Mouse (Mus musculus): Measurements from ENCODE around the gene Ap4e1. TPM values are rescaled to one million over a fixed set of nuclear protein-coding genes. Genes with fewer than 3 reads are reported as not detected.
"Not testable (repeated sequence)": the region's sequence is repeated elsewhere in the genome, so short reads cannot be mapped to it uniquely, and the experiment has no call there.

Gene Ap4e1
- polyA plus RNA-seq, 1 experiment from 2014 or later = 11.5 TPM

DNA sequence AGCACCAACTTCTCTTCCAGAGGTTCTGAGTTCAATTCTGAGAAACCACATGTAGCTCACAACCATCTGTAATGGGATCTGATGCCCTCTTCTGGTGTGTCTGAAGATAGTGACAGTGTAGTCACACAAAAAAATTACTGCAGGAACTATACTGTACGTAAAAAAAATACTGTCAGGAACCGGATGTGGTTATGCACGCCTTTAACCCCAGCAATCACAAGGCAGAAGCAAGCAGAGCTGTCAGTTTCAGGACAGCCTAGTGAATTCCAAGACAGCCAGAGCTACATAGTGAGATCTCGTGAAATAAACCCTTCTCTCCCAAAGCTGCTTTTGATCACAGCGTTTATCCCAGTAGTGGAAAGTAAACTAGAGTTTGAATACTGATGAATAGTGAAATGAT, 77.7 kb downstream of the Ap4e1 start:
- Histone ChIP-seq H3K9ac (replicated peaks; ENCODE audit: low read depth, low read length) (no peak overlapping the region), H3K4me2 (ENCODE audit: low read depth, low read length) (no peak overlapping the region), H3K36me3 (ENCODE audit: control insufficient read depth, insufficient read depth, low read length) (no peaks in the 10 kb centered on the region), H3K9me3 (ENCODE audit: control insufficient read depth, low read length) (no peaks in the 10 kb centered on the region), H3K27ac (ENCODE audit: low read depth, low read length) (no peak overlapping the region), H3K4me1 (ENCODE audit: control insufficient read depth, insufficient read depth, low read length) (no peaks in the 10 kb centered on the region), H3K4me3 (ENCODE audit: low read depth, low read length) (no peak overlapping the region), H3K27me3 (ENCODE audit: control insufficient read depth, insufficient read depth, low read length) (no peaks in the 10 kb centered on the region)
- no peak for ATAC-seq (ENCODE audit: low read depth)
- 93% methylated on average over 5 of the region's 5 CpGs for WGBS

DNA sequence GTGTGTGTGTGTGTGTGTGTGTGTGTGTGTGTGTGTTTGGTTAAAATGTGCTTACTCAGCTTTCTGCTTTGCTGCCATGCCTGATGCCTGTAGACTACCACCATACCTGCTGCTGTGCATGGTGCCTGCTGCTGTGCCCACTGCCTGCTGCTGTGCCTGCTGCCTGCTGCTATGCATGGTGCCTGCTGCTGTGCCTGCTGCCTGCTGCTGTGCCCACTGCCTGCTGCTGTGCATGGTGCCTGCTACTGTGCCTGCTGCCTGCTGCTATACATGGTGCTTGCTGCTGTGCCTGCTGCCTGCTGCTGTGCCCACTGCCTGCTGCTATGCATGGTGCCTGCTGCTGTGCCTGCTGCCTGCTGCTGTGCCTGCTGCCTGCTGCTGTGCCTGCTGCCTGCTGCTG, 81.6 kb downstream of the Ap4e1 start:
- not testable (repeated sequence) for H3K9me3 ChIP-seq (ENCODE audit: control insufficient read depth, low read length); ATAC-seq (ENCODE audit: low read depth); H3K4me2 ChIP-seq (ENCODE audit: low read depth, low read length); H3K4me1 ChIP-seq (ENCODE audit: control insufficient read depth, insufficient read depth, low read length); H3K4me3 ChIP-seq (ENCODE audit: low read depth, low read length); H3K9ac ChIP-seq (replicated peaks; ENCODE audit: low read depth, low read length); H3K36me3 ChIP-seq (ENCODE audit: control insufficient read depth, insufficient read depth, low read length); H3K27me3 ChIP-seq (ENCODE audit: control insufficient read depth, insufficient read depth, low read length); H3K27ac ChIP-seq (ENCODE audit: low read depth, low read length)

DNA sequence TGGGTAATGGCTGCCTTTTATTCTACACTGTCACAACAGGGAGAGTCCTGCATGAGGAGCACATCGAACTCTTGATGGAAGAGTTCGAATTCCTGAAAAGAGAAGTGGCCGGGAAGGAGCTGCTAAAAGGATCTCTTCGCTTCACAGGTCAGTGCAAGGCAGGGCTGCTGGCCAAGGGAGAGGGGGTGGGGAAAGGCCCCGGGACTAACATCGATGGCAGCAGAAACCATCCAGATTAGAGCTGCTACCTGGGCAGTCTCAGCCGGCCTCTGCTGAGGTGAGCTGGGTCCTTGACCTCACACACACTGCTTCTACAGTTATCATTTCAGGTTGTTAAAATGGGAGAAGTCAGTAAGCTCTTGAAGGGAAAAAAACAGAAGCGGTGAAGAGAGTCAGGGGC, 83.5 kb downstream of the Ap4e1 start:
- no peak overlapping the region for H3K27ac ChIP-seq (ENCODE audit: low read depth, low read length)
- H3K36me3 ChIP-seq (ENCODE audit: control insufficient read depth, insufficient read depth, low read length) = no peaks in the 10 kb centered on the region
- H3K27me3 ChIP-seq (ENCODE audit: control insufficient read depth, insufficient read depth, low read length) = no peaks in the 10 kb centered on the region
- no peaks in the 10 kb centered on the region for H3K9me3 ChIP-seq (ENCODE audit: control insufficient read depth, low read length)
- no peak overlapping the region for H3K9ac ChIP-seq (replicated peaks; ENCODE audit: low read depth, low read length)
- H3K4me2 ChIP-seq (ENCODE audit: low read depth, low read length) = no peak overlapping the region
- no peak overlapping the region for H3K4me3 ChIP-seq (ENCODE audit: low read depth, low read length)
- no peak for ATAC-seq (ENCODE audit: low read depth)
- H3K4me1 ChIP-seq (ENCODE audit: control insufficient read depth, insufficient read depth, low read length) = no peaks in the 10 kb centered on the region
- 84% methylated on average over 8 of the region's 8 CpGs for WGBS

DNA sequence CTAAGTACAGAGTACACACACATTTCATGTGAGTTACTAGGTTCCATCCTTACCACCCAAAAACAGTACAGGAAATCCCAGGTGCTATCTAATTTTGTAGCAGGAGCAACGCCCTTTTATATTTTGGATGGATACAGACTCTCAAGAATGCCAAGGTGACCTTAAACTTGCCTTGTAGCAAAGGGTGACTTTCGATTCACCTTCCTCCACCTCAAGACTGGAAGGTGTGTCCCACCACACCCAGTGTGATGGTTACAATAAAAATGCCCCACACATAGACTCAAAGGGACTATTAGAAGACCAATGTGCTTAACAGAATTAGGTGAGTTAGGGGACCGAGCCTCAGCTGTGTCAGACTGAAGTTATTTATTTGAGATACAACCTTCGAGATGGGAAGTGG, 100.5 kb downstream of the Ap4e1 start:
- no peaks in the 10 kb centered on the region for H3K9me3 ChIP-seq (ENCODE audit: control insufficient read depth, low read length)
- 98% methylated on average over 4 of the region's 4 CpGs for WGBS

More for the DNA sequence above, 100.5 kb downstream of the Ap4e1 start:
- Histone ChIP-seq H3K36me3 (ENCODE audit: control insufficient read depth, insufficient read depth, low read length) (peaks cover 20% of the 10 kb centered on the region; the same call in 1 of the 2 replicates), H3K9ac (replicated peaks; ENCODE audit: low read depth, low read length) (no peak overlapping the region), H3K27me3 (ENCODE audit: control insufficient read depth, insufficient read depth, low read length) (no peaks in the 10 kb centered on the region), H3K4me1 (ENCODE audit: control insufficient read depth, insufficient read depth, low read length) (no peaks in the 10 kb centered on the region), H3K4me3 (ENCODE audit: low read depth, low read length) (no peak overlapping the region), H3K4me2 (ENCODE audit: low read depth, low read length) (no peak overlapping the region), H3K27ac (ENCODE audit: low read depth, low read length) (no peak overlapping the region)
- no peak for ATAC-seq (ENCODE audit: low read depth)

Small RNA genes lying within 50 kb of the gene (microRNA-seq; reads per million reads assigned to microRNA genes)
- not detected for gene Gm24081

Other genes starting within 250 kb of the Ap4e1 start
- gene Usp50, start 225.2 kb upstream of the Ap4e1 start, polyA plus RNA-seq (2014; fragmentation: Nextera tagmentation; extraction: Ambion mirVana) = 2.7 and 2.9 TPM in 2 replicates
- 34.8 and 41.8 TPM in 2 replicates for gene Trpm7, start 132.5 kb upstream of the Ap4e1 start, polyA plus RNA-seq (2014; fragmentation: Nextera tagmentation; extraction: Ambion mirVana)
- gene Sppl2a, start 75.5 kb upstream of the Ap4e1 start, polyA plus RNA-seq (2014; fragmentation: Nextera tagmentation; extraction: Ambion mirVana) = 39.9 and 40.5 TPM in 2 replicates
- gene Blvra, start 61.9 kb downstream of the Ap4e1 start, polyA plus RNA-seq (2014; fragmentation: Nextera tagmentation; extraction: Ambion mirVana) = 36.3 and 37.3 TPM in 2 replicates
- 8.6 and 11.1 TPM in 2 replicates for gene Ncaph, start 125.2 kb downstream of the Ap4e1 start, polyA plus RNA-seq (2014; fragmentation: Nextera tagmentation; extraction: Ambion mirVana)
- 9.0 and 12.1 TPM in 2 replicates for gene Itpripl1, start 134.7 kb downstream of the Ap4e1 start, polyA plus RNA-seq (2014; fragmentation: Nextera tagmentation; extraction: Ambion mirVana)
- 1.1 and 1.5 TPM in 2 replicates for gene 1810024B03Rik, start 199.6 kb downstream of the Ap4e1 start, polyA plus RNA-seq (2014; fragmentation: Nextera tagmentation; extraction: Ambion mirVana)
- gene Snrnp200, start 199.7 kb downstream of the Ap4e1 start, polyA plus RNA-seq (2014; fragmentation: Nextera tagmentation; extraction: Ambion mirVana) = 64.3 and 73.7 TPM in 2 replicates
- 59.0 and 59.9 TPM in 2 replicates for gene Ciao1, start 239.1 kb downstream of the Ap4e1 start, polyA plus RNA-seq (2014; fragmentation: Nextera tagmentation; extraction: Ambion mirVana)
- gene Tmem127, start 239.2 kb downstream of the Ap4e1 start, polyA plus RNA-seq (2014; fragmentation: Nextera tagmentation; extraction: Ambion mirVana) = 35.1 and 48.8 TPM in 2 replicates